Mouse (Mus musculus) frontal cortex, postnatal 36 days (tissue): ENCODE results near the gene Mycl.
"Not testable (repeated sequence)": the region's sequence is repeated elsewhere in the genome, so short reads cannot be mapped to it uniquely, and the experiment has no call there.

Experiments
- DNase-seq, 2 experiments: peaks; one replicate each; pipeline ENCODE4 v3.0.0; 2022; ENCODE audit warnings: low spot score in 2 of 2

Mycl gene

DNA sequence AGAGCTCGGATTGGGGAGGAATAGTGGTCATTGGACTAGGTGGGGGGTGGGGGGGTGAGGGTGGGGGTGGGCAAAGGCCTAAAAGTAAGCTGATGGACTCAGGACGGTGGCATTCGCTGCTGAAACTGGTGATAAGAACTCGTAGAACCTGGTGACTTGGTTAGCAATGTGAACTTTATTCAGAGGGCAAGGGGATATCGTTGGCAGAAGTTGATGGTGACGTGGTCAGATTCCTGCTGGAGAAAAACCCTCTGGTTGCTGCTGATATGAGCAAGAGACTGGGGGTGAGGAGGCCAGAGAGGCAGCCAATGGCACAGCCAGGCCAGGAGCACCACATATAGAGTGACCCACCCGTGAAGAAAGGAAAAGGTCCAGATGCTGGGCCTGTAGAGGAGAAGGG lies 14.2 kb upstream of the Mycl start:
- no peak for DNase-seq

DNA sequence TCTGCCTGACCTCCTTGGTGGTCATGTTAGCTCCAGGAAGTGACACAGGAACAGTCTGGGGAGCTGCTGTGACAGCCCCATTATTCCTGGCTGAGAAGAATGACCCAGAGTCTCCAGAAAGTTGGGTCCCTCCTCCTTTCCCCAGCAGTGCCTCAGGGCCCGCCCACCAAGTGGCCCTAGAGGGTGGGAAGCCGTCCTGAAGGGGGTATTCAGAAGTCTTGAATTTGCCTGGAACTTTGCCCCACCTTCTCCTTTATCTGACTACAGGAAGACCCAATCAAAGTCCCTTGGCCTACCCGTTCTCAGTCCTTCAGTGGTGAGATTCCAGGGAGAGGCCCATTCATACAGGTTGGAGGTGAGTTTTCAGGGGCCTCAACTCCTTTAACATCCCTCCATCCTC lies 13.5 kb upstream of the Mycl start:
- DNase-seq, result no peak

DNA sequence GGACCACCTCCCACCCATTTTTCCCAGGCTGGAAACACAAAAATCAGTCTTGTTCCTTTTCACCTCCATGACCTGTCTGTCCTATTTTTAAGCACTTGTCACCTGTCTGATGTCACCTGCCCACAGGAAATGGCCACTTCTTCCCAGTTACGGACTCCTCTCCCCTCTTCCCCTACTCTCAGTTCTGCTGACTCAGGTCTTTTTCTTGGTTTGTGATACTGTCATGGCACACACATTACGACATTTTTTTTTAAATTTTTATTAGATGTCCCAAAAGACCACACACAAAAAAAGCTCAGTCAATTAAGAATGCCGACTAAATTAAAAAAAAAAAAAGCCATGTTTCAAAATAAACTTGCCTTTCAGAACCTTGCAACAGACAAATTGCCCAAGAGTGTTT lies 12.9 kb upstream of the Mycl start:
- no peak for DNase-seq

DNA sequence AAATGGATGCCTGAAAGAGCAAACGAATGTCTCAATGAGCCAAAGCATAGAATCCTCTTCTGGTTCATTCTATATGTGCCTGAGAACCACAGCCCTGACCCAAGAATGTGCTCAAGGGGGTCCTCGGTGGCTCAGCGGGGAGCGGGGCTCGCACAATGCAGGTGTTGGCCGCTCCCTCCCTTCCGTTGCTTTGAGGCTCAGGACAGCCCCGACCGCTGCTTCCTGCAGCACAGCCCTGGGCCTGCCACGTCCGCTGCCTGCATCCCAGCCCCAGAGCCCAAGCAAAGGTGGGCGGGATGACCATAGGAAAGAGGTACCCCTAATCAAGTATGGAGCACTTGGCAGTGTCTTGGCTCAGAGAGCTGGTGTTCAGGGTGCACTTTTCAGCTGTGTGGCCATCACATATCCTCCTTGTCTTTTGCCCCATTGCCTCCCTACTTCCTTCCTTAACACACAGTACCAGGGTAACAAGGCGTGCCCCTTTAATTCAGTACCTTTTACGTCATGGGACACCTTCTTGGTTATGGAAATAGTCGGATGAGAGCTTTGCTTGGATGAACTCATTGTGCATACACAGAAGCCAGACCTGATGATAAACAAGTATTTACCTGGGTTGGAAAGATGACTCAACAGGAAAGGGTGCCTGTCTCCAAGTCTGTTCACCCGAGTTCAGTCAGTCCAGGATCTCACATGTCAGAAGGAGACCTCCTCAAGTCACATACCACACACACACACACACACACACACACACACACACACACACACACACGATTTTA lies 11.8 kb upstream of the Mycl start:
- DNase-seq, result no peak

DNA sequence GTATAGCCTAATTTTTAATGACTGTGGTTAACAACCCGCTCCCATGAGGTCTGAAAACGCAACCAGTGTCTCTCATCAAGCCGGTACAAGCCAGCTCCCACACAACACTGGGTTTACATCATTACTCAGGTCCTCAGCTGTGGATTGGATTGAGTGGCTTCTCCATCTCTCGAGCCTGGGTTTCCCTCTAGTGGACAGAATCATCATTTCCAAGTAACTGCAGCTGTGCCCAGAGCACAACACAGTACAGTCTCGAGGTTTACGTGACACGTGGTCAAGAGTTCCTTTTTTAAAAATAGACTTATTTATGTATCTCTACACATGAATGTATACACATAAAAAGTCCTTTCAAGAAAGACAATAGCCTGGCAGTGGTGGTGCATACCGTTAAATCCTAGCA lies 10.3 kb upstream of the Mycl start:
- peak; percentile 54 to 82 for DNase-seq

DNA sequence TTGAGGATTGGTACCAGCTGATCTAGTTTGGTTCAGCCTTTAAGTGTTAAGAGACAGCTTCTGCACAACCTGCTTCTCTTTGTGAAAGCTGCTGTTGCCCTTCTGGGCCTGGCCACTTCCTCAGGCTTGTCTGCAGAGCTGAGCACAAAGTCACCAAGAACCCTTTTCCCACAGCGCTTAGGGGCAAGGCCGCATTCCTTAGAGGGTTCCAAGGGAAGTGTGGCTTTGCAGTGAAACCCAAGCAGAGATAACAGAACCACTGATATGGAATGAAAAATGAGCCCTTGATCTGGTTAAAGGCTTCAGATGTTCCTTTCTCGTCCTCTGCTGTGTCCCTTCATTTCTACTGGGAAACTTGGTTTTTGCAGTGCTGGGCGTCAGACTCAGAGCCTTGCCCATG lies 8.0 kb upstream of the Mycl start:
- no peak for DNase-seq

DNA sequence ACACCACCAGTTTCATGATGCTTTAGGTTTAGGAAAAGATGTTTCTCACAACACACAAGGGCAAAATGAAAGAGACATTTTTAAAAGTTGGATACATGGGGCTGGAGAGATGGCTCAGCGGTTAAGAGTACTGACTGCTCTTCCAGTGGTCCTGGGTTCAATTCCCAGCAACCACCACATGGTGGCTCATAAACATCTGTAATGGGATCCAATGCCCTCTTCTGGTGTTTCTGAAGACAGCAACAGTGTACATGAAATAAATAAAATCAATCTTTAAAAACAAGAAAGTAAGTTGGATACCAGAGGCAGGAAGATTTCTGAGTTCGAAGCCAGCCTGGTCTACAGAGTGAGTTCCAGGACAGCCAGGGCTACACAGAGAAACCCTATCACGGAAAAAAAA lies 7.4 kb upstream of the Mycl start:
- not testable (repeated sequence) for DNase-seq

DNA sequence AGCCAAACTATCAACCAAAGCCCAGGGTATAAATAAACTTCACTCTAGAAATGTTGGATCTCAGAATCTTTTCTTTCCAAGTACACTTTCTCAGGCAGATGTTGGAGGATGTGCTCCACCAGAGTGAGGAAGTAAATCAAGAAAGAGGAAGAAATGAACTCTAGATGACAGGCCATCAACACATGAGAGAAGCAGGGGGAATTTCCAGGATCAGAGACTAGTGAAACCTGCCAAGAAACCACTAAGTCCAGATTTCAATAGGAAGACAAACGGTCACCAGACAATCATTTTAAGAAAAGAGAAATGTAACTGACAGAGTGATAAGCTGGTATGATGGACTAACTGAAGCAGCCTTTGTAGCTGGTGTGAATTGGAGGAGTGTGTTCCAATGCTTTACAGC lies 4.3 kb upstream of the Mycl start:
- DNase-seq, result no peak

DNA sequence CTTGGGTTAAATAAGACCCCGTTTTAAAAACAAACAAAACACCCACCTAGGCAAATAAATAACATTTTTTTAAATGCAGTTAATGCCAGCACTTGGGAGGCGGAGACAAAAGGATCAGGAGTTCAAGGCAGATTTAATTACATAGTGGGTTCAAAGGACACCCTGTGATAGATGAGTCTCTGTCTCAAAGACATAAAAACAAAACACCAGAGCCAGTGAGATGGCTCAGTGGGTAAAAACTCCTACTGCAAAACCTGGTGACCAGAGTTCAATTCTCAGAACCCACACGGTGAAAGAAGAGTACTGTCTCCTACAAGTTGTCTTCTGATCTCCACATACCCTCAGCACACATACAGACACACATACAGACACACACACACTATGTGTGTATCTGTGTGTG lies 3.2 kb upstream of the Mycl start:
- DNase-seq, result no peak

DNA sequence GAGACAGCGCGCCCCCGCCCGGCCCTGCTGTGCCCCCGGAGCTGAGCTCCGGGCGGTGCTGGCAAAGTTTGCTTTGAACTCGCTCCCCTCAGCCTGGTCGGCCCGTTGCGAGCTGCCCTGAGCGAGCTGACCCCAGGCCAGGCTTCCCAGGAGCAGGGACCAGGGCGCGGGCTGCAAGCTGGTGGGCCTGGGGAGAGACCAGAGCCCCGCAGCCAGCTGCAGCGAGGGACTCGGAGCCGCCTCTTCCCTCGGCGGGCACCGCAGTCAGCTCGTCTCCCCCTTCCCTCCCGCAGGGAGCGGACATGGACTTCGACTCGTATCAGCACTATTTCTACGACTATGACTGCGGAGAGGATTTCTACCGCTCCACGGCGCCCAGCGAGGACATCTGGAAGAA lies 767 bp downstream of the Mycl start:
- DNase-seq, result peak; percentile 41 to 42

DNA sequence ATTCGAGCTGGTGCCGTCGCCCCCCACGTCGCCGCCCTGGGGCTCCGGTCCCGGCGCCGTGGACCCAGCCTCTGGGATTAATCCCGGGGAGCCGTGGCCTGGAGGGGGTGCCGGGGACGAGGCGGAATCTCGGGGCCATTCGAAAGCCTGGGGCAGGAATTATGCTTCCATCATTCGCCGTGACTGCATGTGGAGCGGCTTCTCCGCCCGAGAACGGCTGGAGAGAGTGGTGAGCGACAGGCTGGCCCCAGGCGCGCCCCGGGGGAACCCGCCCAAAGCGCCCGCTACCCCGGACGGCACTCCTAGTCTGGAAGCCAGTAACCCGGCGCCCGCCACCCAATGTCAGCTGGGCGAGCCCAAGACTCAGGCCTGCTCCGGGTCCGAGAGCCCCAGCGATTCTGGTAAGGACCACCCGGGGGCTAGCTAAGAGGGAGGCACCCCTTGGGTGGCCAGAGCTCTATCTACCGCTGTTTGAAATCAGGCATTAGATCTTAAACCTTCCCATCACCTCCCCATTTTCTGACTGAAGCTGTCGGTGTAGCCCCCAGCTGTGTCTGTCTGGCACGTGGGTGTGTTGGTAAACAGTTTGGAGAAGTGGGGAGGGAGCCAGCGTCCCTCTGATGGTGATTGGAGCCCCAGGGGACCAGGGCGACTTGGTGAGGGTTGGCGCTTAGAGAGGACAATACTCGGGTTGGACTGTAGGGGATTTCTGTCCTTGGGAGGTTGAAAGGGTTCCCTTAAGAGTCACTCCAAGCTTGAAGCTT lies 1.3 kb downstream of the Mycl start:
- no peak for DNase-seq

DNA sequence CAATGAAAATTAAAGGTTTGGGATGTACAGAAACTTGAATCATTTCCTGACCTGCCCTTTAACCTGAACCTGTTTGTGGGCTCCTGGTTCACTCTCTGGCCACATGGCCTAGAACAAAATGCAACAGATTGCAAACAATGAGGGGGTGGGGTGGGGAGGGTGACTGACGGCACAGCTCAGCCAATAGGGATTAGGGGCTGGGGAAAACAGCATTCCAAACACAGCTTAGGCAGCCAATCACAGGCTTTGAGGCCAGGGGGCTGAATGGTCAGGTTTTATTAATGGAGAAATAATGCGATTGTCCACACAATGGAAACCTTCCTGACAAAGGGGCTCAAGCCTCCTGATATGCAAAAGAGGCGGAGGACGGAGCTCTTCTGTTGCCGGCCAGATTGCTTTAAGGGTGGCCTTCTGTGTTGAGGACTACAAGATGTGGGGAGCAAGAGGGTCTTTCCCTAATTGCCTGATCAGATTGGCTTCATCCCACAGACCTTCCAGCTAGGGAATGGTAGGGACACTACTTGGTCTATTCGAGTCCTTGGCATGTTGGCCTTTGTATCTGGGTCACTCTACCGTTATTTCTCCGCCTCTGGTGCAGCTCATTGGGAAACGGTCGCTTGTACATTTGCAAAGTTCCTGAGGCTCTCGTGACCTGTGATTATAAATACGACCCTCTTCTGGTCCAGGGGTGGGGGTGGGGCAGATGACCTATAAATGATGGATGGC lies 3.2 kb downstream of the Mycl start:
- DNase-seq, result no peak

DNA sequence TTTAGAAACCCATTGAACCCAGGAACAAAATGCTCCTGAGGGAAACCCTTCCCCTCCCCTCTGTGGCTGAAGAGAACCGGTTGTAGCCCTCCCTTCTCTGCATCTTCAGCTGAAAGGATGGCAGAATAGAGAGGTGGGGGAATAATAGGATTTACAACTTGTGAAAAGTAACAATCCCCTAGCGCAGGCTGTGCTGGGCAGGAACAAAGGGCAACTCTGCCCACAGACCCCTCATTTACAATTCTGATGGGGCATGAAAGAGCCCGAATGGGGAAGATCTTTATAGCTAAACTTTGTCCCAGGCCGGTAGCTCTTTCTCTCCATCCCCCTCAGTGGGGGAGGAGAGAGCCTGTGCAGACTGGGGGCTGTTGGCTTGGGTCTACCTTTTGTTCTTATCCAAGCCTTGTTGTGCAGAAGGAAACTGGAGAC lies 3.8 kb downstream of the Mycl start:
- no peak for DNase-seq

DNA sequence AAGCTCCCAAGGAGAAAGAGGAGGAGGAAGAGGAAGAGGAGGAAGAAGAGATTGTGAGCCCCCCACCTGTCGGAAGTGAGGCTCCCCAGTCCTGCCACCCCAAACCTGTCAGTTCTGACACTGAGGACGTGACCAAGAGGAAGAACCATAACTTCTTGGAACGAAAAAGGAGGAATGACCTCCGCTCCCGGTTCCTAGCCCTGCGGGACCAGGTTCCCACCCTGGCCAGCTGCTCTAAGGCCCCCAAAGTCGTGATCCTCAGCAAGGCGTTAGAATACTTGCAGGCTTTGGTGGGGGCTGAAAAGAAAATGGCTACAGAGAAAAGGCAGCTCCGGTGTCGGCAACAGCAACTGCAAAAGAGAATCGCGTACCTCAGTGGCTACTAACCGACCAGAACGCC lies 4.7 kb downstream of the Mycl start:
- DNase-seq, result no peak

DNA sequence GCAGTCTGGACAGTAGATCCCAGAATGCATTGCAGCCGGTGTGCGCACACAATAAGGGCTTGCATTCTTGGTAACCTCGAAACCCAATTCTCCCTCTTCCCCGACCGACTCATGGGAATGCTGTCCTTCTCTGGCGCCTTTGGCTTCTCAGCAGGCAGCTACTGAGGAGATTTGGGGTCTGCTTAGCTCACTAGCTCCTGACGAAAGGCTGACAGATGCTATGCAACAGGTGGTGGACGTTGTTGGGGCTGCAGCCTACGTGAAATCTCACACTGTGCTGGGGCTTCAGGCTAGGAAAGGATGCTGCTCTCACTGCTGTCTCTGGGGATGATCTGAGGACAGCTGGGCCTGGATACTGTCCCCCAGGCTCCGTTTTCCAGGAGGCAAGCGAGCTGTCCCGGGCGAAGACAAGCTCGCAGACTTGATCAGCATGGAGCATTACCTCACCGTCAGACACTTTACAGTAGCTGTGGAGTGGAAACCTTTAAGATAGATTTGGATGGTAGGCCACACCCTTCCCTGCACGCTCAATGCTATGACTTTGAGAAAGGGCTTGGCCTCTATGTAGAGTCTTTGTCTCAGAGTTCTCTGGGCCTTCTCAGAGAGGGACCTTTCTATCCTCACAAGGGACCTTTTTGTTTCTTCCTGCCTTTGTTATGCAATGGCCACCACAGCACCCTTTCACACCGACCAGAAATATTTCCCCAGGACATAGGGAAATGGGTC lies 5.3 kb downstream of the Mycl start:
- no peak for DNase-seq

DNA sequence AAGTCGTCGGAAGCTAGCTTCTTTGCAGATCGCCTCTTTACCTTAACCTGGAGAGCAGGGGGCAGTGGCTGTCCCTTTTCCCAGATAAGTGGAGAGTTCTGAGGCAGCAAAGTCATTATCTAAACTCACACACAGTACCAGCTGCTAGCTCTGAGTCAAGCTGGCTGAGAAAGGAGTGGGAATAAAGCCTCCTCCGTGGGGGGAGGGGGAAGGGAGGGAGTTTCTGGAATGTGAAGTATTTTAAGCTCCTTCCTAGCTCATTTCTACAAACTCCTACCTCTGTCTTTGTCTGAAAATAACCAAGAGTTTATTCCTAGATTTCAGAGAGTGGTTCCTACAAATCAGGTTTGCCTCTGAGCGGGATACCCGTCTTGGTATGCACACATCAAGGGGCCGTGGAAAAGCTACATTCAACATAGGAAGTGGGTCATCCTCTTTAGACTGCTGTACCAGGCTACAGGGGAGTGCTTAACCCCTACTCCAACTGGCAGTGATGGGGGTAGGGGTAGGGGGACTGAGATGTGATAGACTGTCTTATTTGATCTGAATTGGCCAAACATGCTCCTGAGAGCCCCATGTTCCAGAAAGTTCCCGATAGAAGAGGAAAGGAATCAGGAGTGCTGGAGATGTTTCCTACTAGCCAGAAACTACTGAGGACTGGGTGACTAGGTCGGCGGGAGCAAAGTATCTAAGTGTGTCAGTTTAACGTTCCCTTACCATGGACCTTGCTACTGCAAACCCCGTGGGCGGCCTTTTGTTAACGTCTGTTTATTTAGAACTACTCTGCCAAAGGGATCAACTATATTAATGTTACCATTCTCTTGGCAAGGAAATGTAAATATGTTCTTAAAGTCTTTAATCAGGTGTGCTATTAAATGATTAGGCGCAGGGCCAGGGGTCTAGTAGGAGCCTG lies 9.9 kb downstream of the Mycl start:
- DNase-seq, result peak; percentile 75 to 91

DNA sequence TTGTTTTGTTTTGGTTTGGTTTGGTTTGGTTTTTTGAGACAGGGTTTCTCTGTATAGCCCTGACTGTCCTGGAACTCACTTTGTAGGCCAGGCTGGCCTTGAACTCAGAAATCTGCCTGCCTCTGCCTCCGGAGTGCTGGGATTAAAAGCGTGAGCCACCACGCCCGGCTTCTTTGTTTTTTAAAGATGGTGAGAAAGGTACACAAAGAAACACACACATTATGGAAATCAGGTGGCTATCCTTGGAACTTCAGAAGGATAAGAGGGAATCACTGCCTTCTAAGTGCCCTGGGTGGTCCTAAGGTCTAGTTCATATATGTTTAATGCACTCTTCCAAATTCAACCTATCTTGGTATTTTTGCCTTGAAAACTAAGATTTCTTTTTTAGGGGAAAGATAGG lies 17.0 kb downstream of the Mycl start:
- DNase-seq, result not testable (repeated sequence)

DNA sequence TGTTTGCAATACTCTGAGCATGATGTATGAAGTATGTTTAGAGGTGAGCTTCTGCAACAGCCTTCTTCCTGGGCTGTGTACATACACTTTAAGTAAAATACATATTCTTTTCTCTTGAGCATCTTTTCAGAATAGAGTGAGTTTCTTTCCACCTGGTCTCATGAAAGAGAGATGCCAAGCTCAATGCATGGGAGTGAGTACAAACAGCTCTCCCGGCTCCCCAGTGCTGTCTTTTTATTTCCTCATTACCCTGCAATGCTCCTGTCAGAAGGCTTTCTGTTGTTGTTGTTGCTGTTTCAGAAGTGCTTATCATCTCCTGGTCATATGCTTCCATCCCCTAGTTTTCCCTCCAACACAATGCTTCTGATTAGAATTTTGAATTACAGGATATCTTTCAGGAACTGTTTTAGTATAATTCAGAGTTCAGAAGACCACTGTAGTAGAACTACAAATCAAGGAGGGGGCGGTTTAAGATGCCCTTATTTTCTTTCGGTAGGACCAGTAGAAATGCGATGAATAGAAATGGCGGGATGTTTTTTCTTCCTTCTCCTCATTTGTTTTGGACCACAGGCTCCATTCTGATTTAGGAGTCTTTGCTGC lies 18.0 kb downstream of the Mycl start:
- DNase-seq, result no peak

DNA sequence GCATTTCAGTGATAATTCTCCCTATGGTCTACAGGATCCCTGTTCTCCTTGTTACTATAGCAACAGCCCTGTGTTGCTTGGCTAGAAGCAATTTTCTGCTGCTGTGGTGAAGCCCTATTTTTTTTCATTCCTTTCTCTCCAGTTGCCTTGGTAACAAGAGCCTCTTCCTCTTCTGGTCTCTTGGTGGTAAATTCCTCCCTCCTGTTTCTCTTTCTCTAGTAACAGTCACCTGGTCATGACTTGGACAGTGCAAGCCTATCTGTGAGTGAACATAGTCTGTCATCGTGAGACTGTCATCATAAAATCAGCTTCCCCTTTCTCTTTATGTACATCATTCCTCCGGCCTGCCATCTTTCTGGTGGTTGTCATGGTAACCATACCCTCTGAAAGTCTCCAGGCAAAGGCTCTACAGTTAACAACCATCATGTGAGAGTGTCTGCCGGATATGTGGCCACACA lies 18.5 kb downstream of the Mycl start:
- DNase-seq, result peak; percentile 58 to 70

DNA sequence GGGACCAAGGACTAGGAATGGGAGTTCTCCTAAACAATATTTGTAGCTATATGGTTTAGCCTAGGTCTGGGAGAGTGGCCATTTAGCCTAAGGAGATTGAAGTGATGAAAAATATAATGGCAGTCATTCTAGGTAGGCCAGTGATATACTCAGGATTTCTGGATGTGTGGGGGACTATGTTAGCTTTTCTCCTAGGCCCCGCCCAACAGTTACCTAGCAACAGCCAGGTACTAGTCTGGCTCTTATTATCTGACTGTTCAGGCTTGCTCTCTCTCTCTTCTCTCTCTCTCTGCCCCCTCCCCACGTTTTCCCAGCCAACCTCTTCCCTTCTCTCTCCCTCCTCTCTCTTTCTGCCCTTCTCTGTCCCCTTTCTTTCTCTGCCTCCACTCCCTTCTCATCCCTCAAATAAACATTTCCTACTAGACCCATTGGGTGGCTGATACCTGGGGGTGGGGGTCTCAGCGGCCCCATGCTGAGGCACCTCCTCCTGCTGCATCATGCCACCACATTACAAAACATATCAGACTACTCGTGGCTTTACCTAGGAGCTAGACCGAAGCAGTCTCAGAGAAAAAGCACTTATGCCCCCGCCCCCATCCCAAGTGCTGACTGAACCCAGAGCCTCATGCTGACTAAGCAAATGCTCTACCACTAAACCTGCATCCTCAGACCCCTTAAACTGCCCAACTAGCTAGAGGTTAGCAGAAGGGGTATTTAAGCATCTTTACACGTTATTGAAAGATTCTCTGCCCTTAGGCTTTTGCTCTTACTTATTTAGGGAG lies 19.2 kb downstream of the Mycl start:
- DNase-seq, result no peak
